20 mouse cellular contexts compared by ENCODE assay signal in the genomic region with DNA sequence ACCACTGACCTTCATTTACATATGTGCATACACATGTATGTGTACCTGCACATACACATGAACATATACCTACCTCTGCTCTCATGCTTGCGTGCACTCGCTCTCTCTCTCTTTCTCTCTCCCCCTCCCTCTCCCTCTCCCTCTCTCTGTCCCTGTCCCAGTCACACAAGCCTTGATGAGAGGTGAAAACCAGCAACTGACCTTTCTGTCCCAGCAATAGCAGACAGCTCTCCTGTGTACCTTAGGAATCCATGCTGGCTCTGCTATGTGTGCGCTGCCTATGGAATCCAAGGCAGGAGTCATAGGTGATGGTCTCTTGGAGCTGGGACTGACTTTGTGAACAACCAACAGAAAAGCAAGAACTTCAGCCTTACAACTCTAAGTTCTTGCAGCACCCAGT. TPM values are rescaled to one million over a fixed set of nuclear protein-coding genes. Genes with fewer than 3 reads are reported as not detected.
DNase-seq lines count a peak whose midpoint lies in the region; ATAC-seq and TF ChIP-seq lines count a peak whose summit lies in the region.
"Had no signal": no experiment of that assay in that cellular context is flagged by ENCODE, and none has a peak within 500 bp of the region (broad histone marks: within the 10 kb centered on the region; RNA-seq: fewer than 3 reads in every experiment).

No protein-coding gene starts in this region.

- intact Hi-C loops in heart, adult 2 months (cut with DNase I) = no loop called here

- ATAC-seq in forebrain, embryonic 11.5 days (replicated peaks; ENCODE audit: low FRiP score) = no peak
- no peak for ATAC-seq in forebrain, embryonic 12.5 days (ENCODE audit: low FRiP score)
- ATAC-seq: activated CD4-positive, CD25-positive, alpha-beta regulatory T cell, adult 4 months; CD4-positive, CD25-positive, alpha-beta regulatory T cell, adult 4 months; Patski had no signal

- H3K27me3 ChIP-seq in forebrain, embryonic 11.5 days (ENCODE audit: control insufficient read depth, insufficient read depth, low read length) = no peaks in the 10 kb centered on the region
- H3K27me3 ChIP-seq in forebrain, embryonic 12.5 days = no peaks in the 10 kb centered on the region
- no peaks in the 10 kb centered on the region for H3K27me3 ChIP-seq in heart, adult 2 months (ENCODE audit: control insufficient read depth, insufficient read depth, low read length)
- H3K27me3 ChIP-seq in heart, embryonic 10.5 days (ENCODE audit: insufficient read depth, poor library complexity, severe bottlenecking) = no peaks in the 10 kb centered on the region
- H3K27me3 ChIP-seq: Patski had no signal

- TF ChIP-seq POLR2A in heart, adult 2 months (IDR thresholded peaks at IDR 0.05; ENCODE audit: insufficient read depth, low read depth, low read length) = no peak

- peak; percentile 18 for DNase-seq in forebrain, embryonic 11.5 days (ENCODE audit: low spot score)
- DNase-seq in heart, adult 11 months = peak; percentile 64
- no peak for DNase-seq in heart, adult 2 months
- peak; percentile 58 for DNase-seq in heart, embryonic 10.5 days (ENCODE audit: low spot score)
- no peak for DNase-seq in heart, adult 18-20 months
- DNase-seq: adrenal gland, adult 2 months; adrenal gland, adult 8-10 months; adrenal gland, postnatal 10 days; adrenal gland, postnatal 14 days; adrenal gland, postnatal 25 days; adrenal gland, postnatal 36 days; B cell, adult 2 months; cerebellum, adult 11 months; cerebellum, adult 11-12 months; cerebellum, adult 18-20 months had no signal

- H3K79me2 ChIP-seq in heart, adult 2 months (replicated peaks; ENCODE audit: control insufficient read depth, insufficient read depth, low read length) = no peaks in the 10 kb centered on the region

- no peak overlapping the region for H3K4me2 ChIP-seq in forebrain, embryonic 11.5 days (ENCODE audit: low read depth, low read length, severe bottlenecking)
- no peak overlapping the region for H3K4me2 ChIP-seq in forebrain, embryonic 12.5 days

- H3K36me3 ChIP-seq in forebrain, embryonic 11.5 days (ENCODE audit: control insufficient read depth, insufficient read depth, low read length) = no peaks in the 10 kb centered on the region
- no peaks in the 10 kb centered on the region for H3K36me3 ChIP-seq in forebrain, embryonic 12.5 days (replicated peaks)
- H3K36me3 ChIP-seq in heart, adult 2 months (ENCODE audit: control insufficient read depth, insufficient read depth, low read length) = no peaks in the 10 kb centered on the region
- no peaks in the 10 kb centered on the region for H3K36me3 ChIP-seq in heart, embryonic 10.5 days
- H3K36me3 ChIP-seq: G1E had no signal

- no peak for TF ChIP-seq EP300 in heart, adult 2 months (IDR thresholded peaks at IDR 0.05; ENCODE audit: insufficient read depth, low read depth, low read length)

- H3K4me1 ChIP-seq in forebrain, embryonic 11.5 days (replicated peaks; ENCODE audit: control insufficient read depth, insufficient read depth, low read length) = no peaks in the 10 kb centered on the region
- H3K4me1 ChIP-seq in forebrain, embryonic 12.5 days = no peaks in the 10 kb centered on the region
- H3K4me1 ChIP-seq in heart, adult 2 months (ENCODE audit: control insufficient read depth, insufficient read depth, low read length) = peaks cover under 1% of the 10 kb centered on the region
- H3K4me1 ChIP-seq in heart, embryonic 10.5 days = peaks cover 2% of the 10 kb centered on the region; the same call in 1 of the 2 replicates

- no peak for TF ChIP-seq CTCF in heart, adult 2 months (IDR thresholded peaks at IDR 0.05)

- H3K9ac ChIP-seq in forebrain, embryonic 11.5 days (ENCODE audit: low read length) = no peak overlapping the region
- H3K9ac ChIP-seq in forebrain, embryonic 12.5 days = no peak overlapping the region
- H3K9ac ChIP-seq in heart, adult 2 months (ENCODE audit: low read depth, low read length) = no peak overlapping the region

- no peaks in the 10 kb centered on the region for H3K9me3 ChIP-seq in forebrain, embryonic 11.5 days (ENCODE audit: control insufficient read depth, low read length)
- no peaks in the 10 kb centered on the region for H3K9me3 ChIP-seq in forebrain, embryonic 12.5 days
- no peaks in the 10 kb centered on the region for H3K9me3 ChIP-seq in heart, embryonic 10.5 days

- no peak overlapping the region for H3K4me3 ChIP-seq in forebrain, embryonic 11.5 days (ENCODE audit: low read depth, low read length)
- H3K4me3 ChIP-seq in forebrain, embryonic 12.5 days (replicated peaks) = no peak overlapping the region
- H3K4me3 ChIP-seq in heart, adult 2 months = no peak overlapping the region
- no peak overlapping the region for H3K4me3 ChIP-seq in heart, embryonic 10.5 days

- H3K27ac ChIP-seq in forebrain, embryonic 11.5 days (ENCODE audit: low read depth, low read length) = no peak overlapping the region
- H3K27ac ChIP-seq in forebrain, embryonic 12.5 days = no peak overlapping the region
- H3K27ac ChIP-seq in heart, adult 2 months = no peak overlapping the region
- H3K27ac ChIP-seq in heart, embryonic 10.5 days = no peak overlapping the region

- 100% methylated on average over 3 of the region's 3 CpGs for WGBS in forebrain, embryonic 11.5 days
- 93% methylated on average over 3 of the region's 3 CpGs for WGBS in forebrain, embryonic 12.5 days
- 94% methylated on average over 3 of the region's 3 CpGs for WGBS in heart, adult 2 months
- 92% methylated on average over 3 of the region's 3 CpGs for WGBS in heart, embryonic 10.5 days

RNA-seq across cellular contexts. Expression of a gene that starts 53.6 kb away (rescaled TPM):
- polyA plus RNA-seq in forebrain, embryonic 11.5 days (2014; fragmentation: Nextera tagmentation; extraction: Ambion mirVana) = 3.6 and 4.1 TPM in 2 replicates
- polyA plus RNA-seq in forebrain, embryonic 12.5 days (2016; fragmentation: Nextera tagmentation; extraction: Ambion mirVana) = 4.0 and 5.1 TPM in 2 replicates
- 1 to 10 TPM; 6.4 to 7.8 TPM for total RNA-seq in heart, adult 2 months (2021)
- 4.5 and 7.3 TPM in 2 replicates for polyA plus RNA-seq in heart, adult 2 months (2012; rRNA removed)
- 2.3 and 3.7 TPM in 2 replicates for polyA plus RNA-seq in heart, embryonic 10.5 days (2016; fragmentation: Nextera tagmentation; extraction: Ambion mirVana)
- total RNA-seq in heart, adult 18-20 months (2021) = 1 to 10 TPM; 6.9 to 7.3 TPM
- polyA plus RNA-seq: G1E had no signal

Comparison
In these comparisons a context has a peak if more than half of its experiments do, and no peak if none do; other contexts are left out.
1. DNase-seq: peak in forebrain, embryonic 11.5 days (single experiment), heart, adult 11 months (single experiment) and heart, embryonic 10.5 days (single experiment); none in heart, adult 2 months (0 of 2) and heart, adult 18-20 months (0 of 2).